Mouse (Mus musculus): ENCODE measurements around the gene Ltk. TPM values are rescaled to one million over a fixed set of nuclear protein-coding genes. Genes with fewer than 3 reads are reported as not detected.
"Not testable (repeated sequence)": the region's sequence is repeated elsewhere in the genome, so short reads cannot be mapped to it uniquely, and the experiment has no call there.

Gene Ltk
- polyA plus RNA-seq, 1 experiment from 2014 or later = not detected

GRCm38 (mm10) chr2:119730735-119731134, 29.5 kb downstream of the Ltk start:
- Histone ChIP-seq H3K9ac (no peak overlapping the region), H3K4me3 (no peak overlapping the region), H3K4me2 (no peak overlapping the region), H3K9me3 (no peaks in the 10 kb centered on the region), H3K27ac (no peak overlapping the region), H3K27me3 (no peaks in the 10 kb centered on the region), H3K4me1 (no peaks in the 10 kb centered on the region), H3K36me3 (peaks cover 89% of the 10 kb centered on the region)
- 84% methylated on average over 4 of the region's 4 CpGs for WGBS
- ATAC-seq (ENCODE audit: insufficient number of reproducible peaks, low FRiP score, low TSS enrichment, low read depth) = no peak

GRCm38 (mm10) chr2:119727762-119728416, 32.3 kb downstream of the Ltk start:
- no peaks in the 10 kb centered on the region for H3K4me1 ChIP-seq

GRCm38 (mm10) chr2:119721070-119721469, 39.2 kb downstream of the Ltk start:
- 96% methylated on average over 8 of the region's 8 CpGs for WGBS
- H3K4me1 ChIP-seq = no peaks in the 10 kb centered on the region
- no peak for ATAC-seq (ENCODE audit: insufficient number of reproducible peaks, low FRiP score, low TSS enrichment, low read depth)

More at GRCm38 (mm10) chr2:119727762-119728416, 32.3 kb downstream of the Ltk start:
- Histone ChIP-seq H3K9me3 (no peaks in the 10 kb centered on the region), H3K27me3 (no peaks in the 10 kb centered on the region), H3K27ac (no peak overlapping the region), H3K4me2 (no peak overlapping the region), H3K9ac (no peak overlapping the region), H3K36me3 (peaks cover 93% of the 10 kb centered on the region), H3K4me3 (no peak overlapping the region)
- 88% methylated on average over 3 of the region's 3 CpGs for WGBS
- ATAC-seq (ENCODE audit: insufficient number of reproducible peaks, low FRiP score, low TSS enrichment, low read depth) = no peak

DNA sequence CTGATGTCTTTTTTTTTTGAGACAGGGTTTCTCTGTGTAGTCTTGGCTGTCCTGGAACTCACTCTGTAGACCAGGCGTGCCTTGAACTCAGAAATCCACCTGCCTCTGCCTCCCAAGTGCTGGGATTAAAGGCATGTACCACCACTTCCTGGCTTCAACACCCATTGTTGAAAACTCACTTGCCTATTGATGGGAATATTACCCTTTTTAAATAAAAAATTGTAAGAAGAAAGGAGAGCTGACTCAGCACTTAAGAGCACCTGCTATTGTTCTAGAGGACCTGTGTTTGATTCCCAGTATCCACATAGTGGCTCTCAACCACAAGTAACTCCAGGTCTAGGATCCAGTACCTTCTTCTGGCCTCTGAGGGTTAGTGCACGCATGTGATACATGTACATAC, 44.4 kb downstream of the Ltk start:
- not testable (repeated sequence) for H3K4me2 ChIP-seq; H3K4me1 ChIP-seq; H3K9ac ChIP-seq; H3K27me3 ChIP-seq; H3K27ac ChIP-seq; H3K4me3 ChIP-seq; H3K9me3 ChIP-seq; ATAC-seq (ENCODE audit: insufficient number of reproducible peaks, low FRiP score, low TSS enrichment, low read depth)
- H3K36me3 ChIP-seq = peaks cover 68% of the 10 kb centered on the region
- 92% methylated on average over 2 of the region's 2 CpGs for WGBS

More at GRCm38 (mm10) chr2:119721070-119721469, 39.2 kb downstream of the Ltk start:
- Histone ChIP-seq H3K36me3 (peaks cover 86% of the 10 kb centered on the region), H3K4me2 (no peak overlapping the region), H3K4me3 (no peak overlapping the region), H3K27me3 (no peaks in the 10 kb centered on the region), H3K27ac (no peak overlapping the region), H3K9me3 (no peaks in the 10 kb centered on the region), H3K9ac (no peak overlapping the region)

DNA sequence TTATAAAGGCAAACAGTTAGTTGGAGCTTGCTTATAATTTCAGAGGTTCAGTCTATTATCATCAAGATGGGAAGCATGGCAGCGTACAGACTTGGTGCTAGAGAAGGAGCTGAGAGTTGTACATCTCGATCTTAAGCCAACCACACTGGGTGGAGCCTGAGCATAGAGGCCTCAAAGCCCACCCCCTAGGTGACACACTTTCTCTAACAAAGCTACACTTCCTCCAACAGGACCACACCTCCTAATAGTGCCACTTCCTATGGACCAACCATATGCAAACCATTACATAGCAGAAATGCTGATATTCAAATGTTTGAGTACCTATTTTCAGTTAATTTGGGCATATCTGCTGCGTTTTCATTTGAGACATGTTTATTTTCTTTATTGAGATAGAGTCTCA, 50.2 kb downstream of the Ltk start:
- peaks cover 69% of the 10 kb centered on the region for H3K36me3 ChIP-seq

GRCm38 (mm10) chr2:119707676-119708075, 52.6 kb downstream of the Ltk start:
- no peaks in the 10 kb centered on the region for H3K4me1 ChIP-seq
- WGBS = 89% methylated on average over 3 of the region's 3 CpGs
- H3K4me3 ChIP-seq = no peak overlapping the region
- ATAC-seq (ENCODE audit: insufficient number of reproducible peaks, low FRiP score, low TSS enrichment, low read depth) = no peak
- no peak overlapping the region for H3K4me2 ChIP-seq
- no peak overlapping the region for H3K27ac ChIP-seq
- no peaks in the 10 kb centered on the region for H3K9me3 ChIP-seq
- H3K27me3 ChIP-seq = no peaks in the 10 kb centered on the region
- H3K9ac ChIP-seq = no peak overlapping the region
- peaks cover 72% of the 10 kb centered on the region for H3K36me3 ChIP-seq

More for the DNA sequence above, 50.2 kb downstream of the Ltk start:
- no peak overlapping the region for H3K4me3 ChIP-seq
- no peaks in the 10 kb centered on the region for H3K9me3 ChIP-seq
- WGBS = 93% methylated on average over 3 of the region's 3 CpGs
- no peak overlapping the region for H3K27ac ChIP-seq
- no peaks in the 10 kb centered on the region for H3K27me3 ChIP-seq
- no peak overlapping the region for H3K9ac ChIP-seq
- no peaks in the 10 kb centered on the region for H3K4me1 ChIP-seq
- ATAC-seq (ENCODE audit: insufficient number of reproducible peaks, low FRiP score, low TSS enrichment, low read depth) = no peak
- H3K4me2 ChIP-seq = no peak overlapping the region

- no peak overlapping the region for H3K27ac ChIP-seq
- H3K36me3 ChIP-seq = peaks cover 41% of the 10 kb centered on the region
Observed at GRCm38 (mm10) chr2:119703171-119703570, 57.1 kb downstream of the Ltk start.

More at GRCm38 (mm10) chr2:119703171-119703570, 57.1 kb downstream of the Ltk start:
- Histone ChIP-seq H3K27me3 (no peaks in the 10 kb centered on the region), H3K4me1 (no peaks in the 10 kb centered on the region), H3K9ac (no peak overlapping the region), H3K9me3 (no peaks in the 10 kb centered on the region), H3K4me2 (no peak overlapping the region), H3K4me3 (no peak overlapping the region)
- 91% methylated on average over 2 of the region's 2 CpGs for WGBS
- no peak for ATAC-seq (ENCODE audit: insufficient number of reproducible peaks, low FRiP score, low TSS enrichment, low read depth)

Other genes with a start within 250 kb of the Ltk start
- 0.14 and 0.51 TPM in 2 replicates for gene Exd1, start 212.8 kb downstream of the Ltk start, polyA plus RNA-seq (2015; fragmentation: Nextera tagmentation; extraction: Ambion mirVana)
- gene Chp1, start 212.7 kb downstream of the Ltk start, polyA plus RNA-seq (2015; fragmentation: Nextera tagmentation; extraction: Ambion mirVana) = 61.9 and 64.3 TPM in 2 replicates
- 60.3 and 60.4 TPM in 2 replicates for gene Nusap1, start 142.1 kb downstream of the Ltk start, polyA plus RNA-seq (2015; fragmentation: Nextera tagmentation; extraction: Ambion mirVana)
- 16.6 and 18.1 TPM in 2 replicates for gene Oip5, start 142.0 kb downstream of the Ltk start, polyA plus RNA-seq (2015; fragmentation: Nextera tagmentation; extraction: Ambion mirVana)
- 44.1 and 45.2 TPM in 2 replicates for gene Ndufaf1, start 97.6 kb downstream of the Ltk start, polyA plus RNA-seq (2015; fragmentation: Nextera tagmentation; extraction: Ambion mirVana)
- 44.9 and 46.8 TPM in 2 replicates for gene Rtf1, start 85.4 kb downstream of the Ltk start, polyA plus RNA-seq (2015; fragmentation: Nextera tagmentation; extraction: Ambion mirVana)
- 0.31 and 0.55 TPM in 2 replicates for gene Itpka, start 18.1 kb downstream of the Ltk start, polyA plus RNA-seq (2015; fragmentation: Nextera tagmentation; extraction: Ambion mirVana)
- gene Rpap1, start 27.1 kb upstream of the Ltk start, polyA plus RNA-seq (2015; fragmentation: Nextera tagmentation; extraction: Ambion mirVana) = 22.1 and 22.2 TPM in 2 replicates
- 28.7 and 32.6 TPM in 2 replicates for gene Tyro3, start 37.3 kb upstream of the Ltk start, polyA plus RNA-seq (2015; fragmentation: Nextera tagmentation; extraction: Ambion mirVana)
- 25.3 and 25.6 TPM in 2 replicates for gene Mga, start 136.8 kb upstream of the Ltk start, polyA plus RNA-seq (2015; fragmentation: Nextera tagmentation; extraction: Ambion mirVana)
- gene Mapkbp1, start 212.3 kb upstream of the Ltk start, polyA plus RNA-seq (2015; fragmentation: Nextera tagmentation; extraction: Ambion mirVana) = 4.0 and 4.3 TPM in 2 replicates

All from limb, embryonic 15.5 days (tissue).